Mouse (Mus musculus): ENCODE data around the gene Olfr1160. TPM values are rescaled to one million over a fixed set of nuclear protein-coding genes. Genes with fewer than 3 reads are reported as not detected.

Gene Olfr1160
- polyA plus RNA-seq, 1 experiment from 2014 or later = not detected

- H3K27me3 ChIP-seq (ENCODE audit: insufficient read depth, low read length) = no peaks in the 10 kb centered on the region
- no peak within 1 kb of the TSS for H3K4me2 ChIP-seq (ENCODE audit: low read length)
- no peak for TF ChIP-seq CTCF (IDR thresholded peaks at IDR 0.05; ENCODE audit: low read depth)
- ATAC-seq (replicated peaks; ENCODE audit: low FRiP score, low read depth) (no peak), DNase-seq (ENCODE audit: low spot score) (no peak)
- no peaks in the 10 kb centered on the region for H3K36me3 ChIP-seq (ENCODE audit: insufficient read depth, low read length)
- H3K9ac ChIP-seq (ENCODE audit: low read depth, low read length) = no peak within 1 kb of the TSS
- 96% methylated on average over 4 of the region's 4 CpGs for WGBS
- H3K9me3 ChIP-seq (replicated peaks; ENCODE audit: low read length) = no peaks in the 10 kb centered on the region
- no peak within 1 kb of the TSS for H3K4me3 ChIP-seq (replicated peaks; ENCODE audit: low read depth, low read length)
- no peaks in the 10 kb centered on the region for H3K4me1 ChIP-seq (replicated peaks; ENCODE audit: insufficient read depth, low read length)
- H3K27ac ChIP-seq = no peak within 1 kb of the TSS
Measured at GRCm38 (mm10) chr2:87968199-87968598, 39.9 kb downstream of the Olfr1160 start, which contains the start of gene Olfr1157. Olfr1157 (minus strand) TSS chr2:87968299.

- DNase-seq (ENCODE audit: low spot score) = no peak
- H3K4me3 ChIP-seq (replicated peaks; ENCODE audit: low read depth, low read length) = no peak within 1 kb of the TSS
- H3K9ac ChIP-seq (ENCODE audit: low read depth, low read length) = no peak within 1 kb of the TSS
- no peak for ATAC-seq (replicated peaks; ENCODE audit: low FRiP score, low read depth)
- H3K4me1 ChIP-seq (replicated peaks; ENCODE audit: insufficient read depth, low read length) = no peaks in the 10 kb centered on the region
- no peaks in the 10 kb centered on the region for H3K9me3 ChIP-seq (replicated peaks; ENCODE audit: low read length)
- no peaks in the 10 kb centered on the region for H3K27me3 ChIP-seq (ENCODE audit: insufficient read depth, low read length)
- H3K36me3 ChIP-seq (ENCODE audit: insufficient read depth, low read length) = no peaks in the 10 kb centered on the region
- no peak for TF ChIP-seq CTCF (IDR thresholded peaks at IDR 0.05; ENCODE audit: low read depth)
- no peak within 1 kb of the TSS for H3K27ac ChIP-seq
- no peak within 1 kb of the TSS for H3K4me2 ChIP-seq (ENCODE audit: low read length)
Measured at GRCm38 (mm10) chr2:87953000-87953399, 55.1 kb downstream of the Olfr1160 start, which contains the start of gene Olfr1156. Olfr1156 (minus strand) TSS chr2:87953100.

Other genes with a start within 250 kb of the Olfr1160 start
- not detected in 2 replicates for gene Olfr152, start 228.8 kb downstream of the Olfr1160 start, polyA plus RNA-seq (2015; fragmentation: Nextera tagmentation; extraction: Ambion mirVana)
- not detected in 2 replicates for gene Olfr1143, start 207.7 kb downstream of the Olfr1160 start, polyA plus RNA-seq (2015; fragmentation: Nextera tagmentation; extraction: Ambion mirVana)
- not detected in 2 replicates for gene Olfr1145, start 198.4 kb downstream of the Olfr1160 start, polyA plus RNA-seq (2015; fragmentation: Nextera tagmentation; extraction: Ambion mirVana)
- not detected in 2 replicates for gene Olfr1148, start 177.7 kb downstream of the Olfr1160 start, polyA plus RNA-seq (2015; fragmentation: Nextera tagmentation; extraction: Ambion mirVana)
- not detected in 2 replicates for gene Olfr1150-ps1, start 164.3 kb downstream of the Olfr1160 start, polyA plus RNA-seq (2015; fragmentation: Nextera tagmentation; extraction: Ambion mirVana)
- not detected in 2 replicates for gene Olfr1151, start 152.4 kb downstream of the Olfr1160 start, polyA plus RNA-seq (2015; fragmentation: Nextera tagmentation; extraction: Ambion mirVana)
- gene Olfr1152, start 141.8 kb downstream of the Olfr1160 start, polyA plus RNA-seq (2015; fragmentation: Nextera tagmentation; extraction: Ambion mirVana) = not detected in 2 replicates
- not detected in 2 replicates for gene Olfr1153, start 113.3 kb downstream of the Olfr1160 start, polyA plus RNA-seq (2015; fragmentation: Nextera tagmentation; extraction: Ambion mirVana)
- not detected in 2 replicates for gene Olfr1154, start 103.1 kb downstream of the Olfr1160 start, polyA plus RNA-seq (2015; fragmentation: Nextera tagmentation; extraction: Ambion mirVana)
- not detected in 2 replicates for gene Olfr1155, start 63.1 kb downstream of the Olfr1160 start, polyA plus RNA-seq (2015; fragmentation: Nextera tagmentation; extraction: Ambion mirVana)
- not detected in 2 replicates for gene Olfr1156, start 55.2 kb downstream of the Olfr1160 start, polyA plus RNA-seq (2015; fragmentation: Nextera tagmentation; extraction: Ambion mirVana)
- gene Olfr1157, start 40.0 kb downstream of the Olfr1160 start, polyA plus RNA-seq (2015; fragmentation: Nextera tagmentation; extraction: Ambion mirVana) = not detected in 2 replicates
- not detected in 2 replicates for gene Olfr74, start 33.6 kb downstream of the Olfr1160 start, polyA plus RNA-seq (2015; fragmentation: Nextera tagmentation; extraction: Ambion mirVana)
- gene Olfr1158, start 18.2 kb downstream of the Olfr1160 start, polyA plus RNA-seq (2015; fragmentation: Nextera tagmentation; extraction: Ambion mirVana) = not detected in 2 replicates
- gene Olfr1161, start 14.5 kb upstream of the Olfr1160 start, polyA plus RNA-seq (2015; fragmentation: Nextera tagmentation; extraction: Ambion mirVana) = not detected in 2 replicates
- not detected in 2 replicates for gene Olfr73, start 29.4 kb upstream of the Olfr1160 start, polyA plus RNA-seq (2015; fragmentation: Nextera tagmentation; extraction: Ambion mirVana)
- not detected in 2 replicates for gene Olfr1162, start 42.9 kb upstream of the Olfr1160 start, polyA plus RNA-seq (2015; fragmentation: Nextera tagmentation; extraction: Ambion mirVana)
- gene Olfr1163, start 63.6 kb upstream of the Olfr1160 start, polyA plus RNA-seq (2015; fragmentation: Nextera tagmentation; extraction: Ambion mirVana) = not detected in 2 replicates
- not detected in 2 replicates for gene Olfr1164, start 85.7 kb upstream of the Olfr1160 start, polyA plus RNA-seq (2015; fragmentation: Nextera tagmentation; extraction: Ambion mirVana)
- gene Olfr1166, start 120.0 kb upstream of the Olfr1160 start, polyA plus RNA-seq (2015; fragmentation: Nextera tagmentation; extraction: Ambion mirVana) = not detected in 2 replicates
- not detected in 2 replicates for gene Olfr1167, start 146.9 kb upstream of the Olfr1160 start, polyA plus RNA-seq (2015; fragmentation: Nextera tagmentation; extraction: Ambion mirVana)
- not detected in 2 replicates for gene Olfr1168, start 173.6 kb upstream of the Olfr1160 start, polyA plus RNA-seq (2015; fragmentation: Nextera tagmentation; extraction: Ambion mirVana)
- not detected in 2 replicates for gene Olfr1170, start 220.1 kb upstream of the Olfr1160 start, polyA plus RNA-seq (2015; fragmentation: Nextera tagmentation; extraction: Ambion mirVana)

Data from kidney, postnatal 0 days (tissue).